Mouse (Mus musculus) layer of hippocampus, adult 18-20 months (tissue): ENCODE measurements at regions not wholly inside any gene's neighbourhood (a gene's known extent, or its start where the extent isn't known, plus 50 kb on each side); places are given as distances from the start of the nearest gene placed in this dataset.
"Not testable (repeated sequence)": the region's sequence is repeated elsewhere in the genome, so short reads cannot be mapped to it uniquely, and the experiment has no call there.

Experiments
- DNase-seq, 2 experiments: peaks; one replicate each; pipeline ENCODE4 v3.0.0; 2022; ENCODE audit warnings: low spot score in 2 of 2

- DNase-seq: not testable (repeated sequence)
Observed at GRCm38 (mm10) chr14:53729877-53730276, 524.0 kb downstream of the Dad1 start.

- not testable (repeated sequence) for DNase-seq
Observed at GRCm38 (mm10) chr14:53729149-53729548, 524.8 kb downstream of the Dad1 start.

- DNase-seq: not testable (repeated sequence)
Observed at GRCm38 (mm10) chr14:53726914-53727313, 527.0 kb downstream of the Dad1 start.

DNA sequence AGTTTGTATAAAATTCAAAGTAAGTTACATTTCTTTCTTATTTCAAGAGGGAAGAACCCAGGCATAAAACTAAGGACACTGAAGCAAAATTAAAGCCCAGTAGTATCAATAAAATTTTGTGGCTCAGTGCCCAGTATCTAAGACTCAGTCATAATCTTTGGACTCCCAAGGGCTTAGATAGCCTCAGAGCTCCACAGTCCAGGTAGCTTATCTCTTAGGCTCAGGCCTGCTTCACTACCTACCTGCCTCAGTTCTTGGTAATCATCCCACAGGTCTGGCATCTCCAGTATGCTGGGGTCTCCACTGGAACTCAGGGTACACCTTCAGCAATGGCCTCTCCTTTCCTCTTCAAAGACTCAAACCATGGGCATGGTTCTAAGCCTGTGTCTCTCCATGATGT, 530.3 kb downstream of the Dad1 start:
- not testable (repeated sequence) for DNase-seq

DNA sequence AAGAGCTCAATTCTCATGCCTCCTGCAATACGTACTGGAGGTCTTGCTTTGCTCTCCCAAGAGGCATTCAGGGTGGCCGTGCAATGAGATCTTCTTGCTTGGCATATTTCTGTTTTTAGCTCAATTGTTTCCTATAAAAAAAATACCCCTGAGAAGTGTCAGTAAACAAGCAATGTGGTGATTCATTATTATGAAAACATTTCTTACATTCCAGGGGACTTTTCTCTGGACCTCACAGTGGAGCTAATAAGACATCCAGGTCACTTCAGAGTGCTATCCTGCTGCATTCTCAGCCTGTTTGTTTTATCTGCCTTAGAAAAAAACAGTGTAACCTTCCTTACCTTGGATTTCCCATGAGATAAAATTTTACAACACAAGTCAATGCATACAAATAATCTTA, 532.0 kb downstream of the Dad1 start:
- not testable (repeated sequence) for DNase-seq

DNA sequence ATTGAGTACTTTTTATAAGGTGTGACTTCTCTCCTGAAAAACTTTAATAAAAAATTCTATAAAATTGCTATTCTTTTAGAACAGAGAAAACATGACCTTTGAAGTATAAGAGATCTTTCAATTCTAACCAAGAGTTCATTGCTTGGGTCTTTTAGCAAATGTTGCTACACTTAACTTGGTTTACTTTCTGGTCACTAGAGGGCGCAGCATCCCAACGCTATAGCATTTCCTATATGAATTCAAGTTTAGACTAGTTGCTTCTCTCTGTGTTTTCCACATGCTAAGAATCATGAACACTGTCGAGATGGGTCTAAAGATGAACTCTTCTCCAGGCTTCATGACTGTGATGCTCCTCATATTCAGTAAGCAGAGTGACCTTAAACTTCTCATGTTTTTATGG, 544.3 kb downstream of the Dad1 start:
- DNase-seq: peak in 1 of 2 experiments; percentile 12

- not testable (repeated sequence) for DNase-seq
Observed at GRCm38 (mm10) chr14:53704351-53704750, 549.6 kb downstream of the Dad1 start.

DNA sequence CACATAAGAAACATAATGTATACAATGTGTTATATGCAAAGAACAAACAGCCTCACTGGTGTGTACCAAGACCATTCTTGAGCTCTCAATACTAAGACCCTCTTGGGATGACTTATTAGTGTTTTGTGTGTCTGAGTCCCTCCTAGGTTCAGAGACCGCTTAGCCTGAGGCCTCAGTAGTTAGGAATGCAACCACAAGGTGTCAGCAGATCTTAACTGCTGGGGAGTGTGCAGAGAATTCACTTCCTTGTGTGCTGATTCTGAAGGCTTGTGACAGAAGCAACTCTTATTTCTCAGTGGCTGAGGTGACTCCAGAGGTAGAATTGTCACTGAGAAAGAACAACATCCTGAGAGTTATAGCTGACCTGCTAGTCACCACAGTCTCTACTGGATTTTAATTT, 550.3 kb downstream of the Dad1 start:
- not testable (repeated sequence) for DNase-seq

DNA sequence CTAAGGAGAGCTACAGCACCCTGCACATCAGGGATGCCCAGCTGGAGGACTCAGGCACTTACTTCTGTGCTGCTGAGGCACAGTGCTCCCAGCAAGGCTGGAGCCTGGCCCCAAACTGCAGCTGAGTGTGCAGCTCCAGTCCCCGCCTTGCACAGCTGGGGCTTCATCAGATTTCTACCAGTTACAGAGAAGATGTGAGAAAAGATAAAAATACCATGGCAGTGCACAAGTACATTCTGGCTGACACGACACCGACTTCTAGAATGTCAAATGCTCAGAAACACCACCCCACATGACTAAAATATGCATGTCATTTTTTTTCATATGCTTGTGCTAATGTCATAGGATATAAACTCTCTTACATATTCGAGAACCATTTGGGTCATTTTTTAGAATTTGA, 569.8 kb downstream of the Dad1 start:
- DNase-seq: not testable (repeated sequence)

DNA sequence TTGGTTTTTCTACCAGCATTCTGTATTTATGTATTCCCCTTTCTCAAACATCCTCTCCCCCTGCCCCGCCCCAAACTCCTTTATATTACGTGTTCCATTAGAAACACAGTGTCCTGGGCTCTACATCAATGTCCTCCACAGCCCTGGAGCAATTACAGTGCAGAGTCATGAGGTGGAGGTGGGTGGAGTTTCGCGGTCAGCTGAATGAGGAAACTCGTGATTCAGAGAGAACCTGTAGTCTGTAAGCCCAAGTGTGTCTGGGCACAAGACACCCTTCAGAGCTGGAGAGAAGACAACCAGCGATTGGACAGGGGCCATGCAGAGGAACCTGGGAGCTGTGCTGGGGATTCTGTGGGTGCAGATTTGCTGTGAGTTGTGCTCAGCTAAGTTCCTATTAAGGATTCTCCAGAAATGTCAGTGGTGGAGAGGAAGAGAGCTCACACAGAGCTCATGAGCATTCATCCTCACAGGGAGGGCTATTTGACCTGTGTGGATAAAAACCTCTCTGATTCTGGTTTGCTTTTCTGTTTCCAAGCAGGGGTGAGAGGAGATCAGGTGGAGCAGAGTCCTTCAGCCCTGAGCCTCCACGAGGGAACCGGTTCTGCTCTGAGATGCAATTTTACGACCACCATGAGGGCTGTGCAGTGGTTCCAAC, 570.4 kb downstream of the Dad1 start:
- DNase-seq: not testable (repeated sequence)

- not testable (repeated sequence) for DNase-seq
Observed at GRCm38 (mm10) chr14:53682679-53683078, 571.2 kb downstream of the Dad1 start.

DNA sequence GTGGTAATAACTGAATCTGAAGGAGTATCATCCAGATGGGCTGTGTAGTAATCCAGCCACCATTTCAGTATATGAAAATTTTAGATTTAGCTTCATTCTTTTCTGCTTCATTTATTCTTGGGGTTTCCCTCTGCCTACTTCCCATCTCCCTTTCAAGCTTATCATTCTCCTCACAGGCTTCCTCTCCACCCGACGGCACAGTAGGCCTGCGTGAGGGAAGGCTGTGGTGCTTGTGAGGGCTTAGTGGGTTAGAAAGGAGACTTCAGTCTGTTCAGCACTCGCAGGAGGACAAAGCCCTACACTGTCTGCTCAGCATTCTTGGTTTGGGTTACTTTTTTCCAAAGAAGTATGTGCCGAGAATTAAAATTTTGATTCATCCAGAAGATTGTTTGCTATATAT, 572.6 kb downstream of the Dad1 start:
- DNase-seq: not testable (repeated sequence)

DNA sequence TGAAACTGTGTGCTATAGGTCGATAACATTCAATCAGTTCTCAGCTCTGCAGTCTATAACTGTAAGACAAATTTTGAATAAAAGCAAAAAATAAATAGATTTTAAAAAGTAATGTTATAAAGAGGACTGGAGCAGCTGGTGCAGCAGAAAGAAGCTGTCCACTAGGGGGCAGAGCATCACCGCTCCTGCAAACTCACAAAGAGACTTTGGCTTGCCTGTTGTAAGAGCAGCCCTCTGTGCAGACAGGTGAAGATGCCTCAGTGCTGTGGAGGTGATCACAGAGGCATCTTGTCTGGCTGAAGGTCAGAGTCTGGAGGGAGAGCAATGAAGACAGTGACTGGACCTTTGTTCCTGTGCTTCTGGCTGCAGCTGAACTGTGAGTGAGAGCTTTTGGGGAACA, 588.2 kb downstream of the Dad1 start:
- DNase-seq: peak in 1 of 2 experiments; percentile 35

DNA sequence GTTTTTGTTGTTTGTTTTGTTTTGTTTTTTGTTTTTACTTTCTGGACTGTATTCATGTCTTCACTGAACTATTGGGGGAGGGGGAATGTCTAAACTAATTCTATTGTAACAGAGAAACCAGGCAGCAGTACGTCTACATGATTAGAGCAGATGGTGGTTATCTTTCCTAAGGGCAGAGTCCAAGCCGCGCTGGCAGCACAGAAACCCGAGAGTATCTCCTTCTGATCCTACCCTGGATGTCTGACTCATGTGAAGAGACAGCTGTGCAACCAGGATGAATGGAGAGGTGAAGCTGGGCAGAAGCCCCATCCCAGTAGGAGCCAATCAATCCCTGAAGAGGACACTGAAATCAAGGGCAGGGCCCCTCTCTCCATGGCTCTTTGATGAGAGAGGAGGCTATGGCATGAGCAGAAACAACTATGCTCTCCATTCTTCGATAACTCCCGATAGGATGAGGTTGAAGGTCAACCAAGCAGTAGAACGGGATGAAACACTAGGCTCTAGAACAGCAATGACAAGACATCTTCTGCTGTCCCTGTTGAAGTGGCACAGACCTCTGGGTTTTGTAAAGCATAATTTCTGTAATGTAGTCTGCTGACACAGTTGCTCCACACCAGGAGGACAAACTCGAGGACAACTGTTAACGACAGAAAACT, 591.1 kb downstream of the Dad1 start:
- DNase-seq: not testable (repeated sequence)

DNA sequence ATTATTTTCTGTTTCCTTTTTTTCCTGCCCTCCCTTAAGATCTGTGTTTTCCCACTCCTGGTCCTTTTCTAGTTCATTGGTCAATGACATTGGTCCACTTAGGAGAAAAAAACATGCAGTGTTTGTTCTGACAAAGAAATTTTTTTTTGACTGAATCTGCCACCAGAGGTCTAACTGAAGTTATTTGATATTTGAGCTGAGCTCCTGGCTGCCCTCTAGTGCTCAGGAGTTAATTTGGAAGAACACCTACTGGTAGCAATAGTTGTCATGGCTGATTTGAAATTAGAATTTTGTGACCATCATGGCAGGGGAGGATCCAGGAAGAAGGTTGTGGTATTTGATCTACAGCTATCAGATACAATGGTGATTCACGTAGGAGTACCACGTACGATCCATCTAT, 599.2 kb downstream of the Dad1 start:
- DNase-seq: not testable (repeated sequence)

- not testable (repeated sequence) for DNase-seq
Observed at GRCm38 (mm10) chr14:53651061-53651460, 602.8 kb downstream of the Dad1 start.

GRCm38 (mm10) chr14:53649189-53649588, 604.7 kb downstream of the Dad1 start:
- DNase-seq: not testable (repeated sequence)

GRCm38 (mm10) chr14:53640441-53640840, 613.5 kb downstream of the Dad1 start:
- not testable (repeated sequence) for DNase-seq

DNA sequence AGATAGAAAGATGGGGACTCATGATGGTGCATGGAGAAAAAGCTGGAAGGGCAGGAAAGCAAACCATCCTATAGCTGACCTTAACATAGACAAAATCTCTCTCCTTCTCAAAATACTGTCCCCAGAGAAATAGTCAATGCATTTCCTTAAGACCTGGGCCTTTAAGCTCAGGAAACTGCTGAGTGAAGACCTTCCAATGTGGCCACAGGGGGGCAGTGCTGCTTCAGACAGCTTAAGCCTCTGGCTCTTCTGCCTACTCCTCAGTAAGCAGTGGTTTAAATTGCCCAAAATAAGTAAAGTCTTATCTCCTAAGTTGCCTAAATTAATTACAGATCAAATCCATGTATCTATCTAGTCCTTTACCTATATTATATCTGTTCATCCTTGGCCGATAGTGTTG, 616.2 kb downstream of the Dad1 start:
- peak in 1 of 2 experiments; percentile 11 for DNase-seq

GRCm38 (mm10) chr14:53635206-53635605, 618.7 kb downstream of the Dad1 start:
- not testable (repeated sequence) for DNase-seq

- DNase-seq: not testable (repeated sequence)
Observed at GRCm38 (mm10) chr14:53634320-53634979, 619.5 kb downstream of the Dad1 start.

DNA sequence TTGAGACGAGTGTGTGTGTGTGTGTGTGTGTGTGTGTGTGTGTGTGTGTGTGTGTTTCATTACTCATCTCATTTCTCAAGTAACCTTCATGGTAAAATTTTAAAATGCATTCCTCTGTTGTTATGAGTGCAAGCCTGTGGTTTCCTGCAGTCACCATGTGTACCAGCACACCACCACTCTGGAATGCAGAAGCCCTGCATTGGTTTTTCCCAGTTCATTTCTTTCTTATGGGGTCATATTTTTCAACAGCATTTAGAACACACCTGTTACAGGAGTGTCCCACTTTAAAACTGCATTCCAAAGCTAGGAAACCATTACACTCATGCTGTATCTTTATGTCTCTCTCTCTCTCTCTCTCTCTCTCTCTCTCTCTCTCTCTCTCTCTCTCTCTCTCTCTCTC, 620.2 kb downstream of the Dad1 start:
- DNase-seq: not testable (repeated sequence)
